Mouse (Mus musculus) neural tube, embryonic 12.5 days (tissue): ENCODE results near the gene Eif3a. TPM values are rescaled to one million over a fixed set of nuclear protein-coding genes. Genes with fewer than 3 reads are reported as not detected.
A peak's percentile ranks its signal among the peaks of the same experiment; 100 is the strongest.

ENCODE experiments used
- ATAC-seq: fragments of 200-750 bp; cut with Nextera tagmentation; 2 replicates; pipeline ENCODE4 v1.8.0; 2017; ENCODE audit warnings: low read depth, mild to moderate bottlenecking, moderate TSS enrichment, moderate library complexity; ENCODE audit not compliant: low FRiP score
- H3K27ac ChIP-seq: fragments of 300-500 bp; sonication (generic); 2 replicates; pipeline ENCODE4 v1.5.1; 2016
- H3K27me3 ChIP-seq: fragments of 300-500 bp; sonication (generic); replicated peaks from 2 replicates; pipeline ENCODE4 v1.6.1; 2016; ENCODE audit warnings: mild to moderate bottlenecking
- H3K36me3 ChIP-seq: fragments of 300-500 bp; sonication (generic); 2 replicates; pipeline ENCODE4 v1.6.1; 2016; ENCODE audit warnings: mild to moderate bottlenecking
- H3K4me1 ChIP-seq: fragments of 300-500 bp; sonication (generic); 2 replicates; pipeline ENCODE4 v1.6.1; 2016
- H3K4me2 ChIP-seq: fragments of 300-500 bp; sonication (generic); replicated peaks from 2 replicates; pipeline ENCODE4 v1.6.1; 2016; ENCODE audit warnings: mild to moderate bottlenecking
- H3K4me3 ChIP-seq: fragments of 300-500 bp; sonication (generic); 2 replicates; pipeline ENCODE4 v1.5.1; 2016
- H3K9ac ChIP-seq: fragments of 300-500 bp; sonication (generic); 2 replicates; pipeline ENCODE4 v1.6.1; 2016; ENCODE audit warnings: mild to moderate bottlenecking
- H3K9me3 ChIP-seq: fragments of 300-500 bp; sonication (generic); 2 replicates; pipeline ENCODE4 v1.6.1; 2016; ENCODE audit warnings: mild to moderate bottlenecking
- WGBS: fragments of 180-500 bp; shearing (Covaris S2); methylation state at CpG from one replicate; pipeline ENCODE4 v1.1.7; 2016; 5-methylcytosine and 5-hydroxymethylcytosine counted together
- polyA plus RNA-seq: library from polyadenylated mRNA; unstranded; fragments of >200 nt; fragmentation: Nextera tagmentation; extraction: Ambion mirVana; gene quantifications from 2 replicates; pipeline ENCODE4 v1.2.1, GENCODE M21; 2016

The Eif3a gene
- 115 and 121 TPM in 2 replicates for polyA plus RNA-seq

DNA sequence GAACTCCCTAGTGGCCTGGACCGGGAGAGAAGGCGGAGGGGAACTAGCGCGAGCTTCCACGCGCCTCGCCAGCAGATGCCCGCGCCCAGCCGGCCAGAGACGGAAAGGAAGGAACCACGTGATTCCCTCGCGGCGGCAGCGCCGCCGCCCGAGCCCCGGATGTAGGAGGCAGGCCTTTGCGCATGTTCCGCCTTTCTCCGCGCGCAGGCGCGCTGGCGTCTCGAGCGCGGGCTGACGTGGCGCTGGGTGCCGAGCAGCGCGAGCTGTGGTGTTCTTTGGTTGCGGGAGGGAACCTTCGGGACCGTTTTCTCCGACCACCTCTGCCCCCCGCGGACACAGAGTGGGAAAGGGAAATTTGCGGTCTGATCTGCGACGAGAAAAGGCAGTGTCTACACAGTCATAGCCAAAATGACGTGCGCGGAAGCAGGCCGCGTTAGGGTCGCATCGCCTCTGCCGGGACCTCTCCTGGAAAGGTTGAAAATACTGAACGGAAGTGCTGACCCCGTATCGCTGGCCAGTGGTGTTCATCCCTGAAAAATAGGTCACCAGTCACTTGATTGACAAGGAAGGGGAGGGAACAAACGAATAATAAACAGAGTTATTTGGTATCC lies at the start of gene Eif3a:
Gene Eif3a (minus strand): TSS at position 108 of the 611 bp plus-strand sequence.
- Histone ChIP-seq H3K9me3 (no peaks in the 10 kb centered on the region), H3K27ac (peak within 1 kb of the TSS; percentile 91), H3K4me2 (peak within 1 kb of the TSS; percentile 63), H3K36me3 (no peaks in the 10 kb centered on the region), H3K4me1 (peaks cover 11% of the 10 kb centered on the region), H3K9ac (peak within 1 kb of the TSS; percentile 99), H3K27me3 (no peaks in the 10 kb centered on the region), H3K4me3 (peak within 1 kb of the TSS; percentile 99)
- WGBS, result under 1% methylated on average over 57 of the region's 57 CpGs
- ATAC-seq, result peak; percentile 96

GRCm38 (mm10) chr19:60837747-60838146 lies 47.3 kb upstream of the Eif3a start:
- no peaks in the 10 kb centered on the region for H3K4me1 ChIP-seq
- no peak for ATAC-seq

DNA sequence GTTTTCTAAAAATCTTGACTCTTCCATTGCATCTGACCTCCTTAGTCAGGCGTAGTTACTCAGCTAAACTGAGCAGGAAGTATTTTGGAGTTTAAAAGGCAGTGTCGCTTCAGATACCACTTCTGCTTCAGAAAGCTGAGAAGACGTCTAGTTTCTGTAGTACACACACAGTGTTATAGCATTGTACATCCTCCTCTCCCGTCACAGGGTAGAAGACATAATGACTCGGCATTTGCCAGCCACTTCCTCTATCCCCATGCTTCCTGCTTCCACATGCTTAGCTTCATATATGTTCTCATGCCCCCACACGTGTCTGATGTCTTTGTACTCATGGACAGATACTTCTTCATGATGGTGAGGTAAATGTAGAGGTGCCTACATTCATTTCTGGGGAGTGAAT lies 28.2 kb upstream of the Eif3a start:
- Histone ChIP-seq H3K27me3 (no peaks in the 10 kb centered on the region), H3K4me1 (no peaks in the 10 kb centered on the region), H3K9me3 (no peaks in the 10 kb centered on the region), H3K9ac (no peak overlapping the region), H3K4me2 (no peak overlapping the region), H3K27ac (no peak overlapping the region), H3K4me3 (no peak overlapping the region), H3K36me3 (peaks cover 49% of the 10 kb centered on the region)
- 93% methylated on average over 6 of the region's 6 CpGs for WGBS
- no peak for ATAC-seq

More at GRCm38 (mm10) chr19:60837747-60838146, 47.3 kb upstream of the Eif3a start:
- Histone ChIP-seq H3K9me3 (no peaks in the 10 kb centered on the region), H3K4me2 (no peak overlapping the region), H3K27me3 (no peaks in the 10 kb centered on the region), H3K9ac (no peak overlapping the region), H3K27ac (no peak overlapping the region), H3K4me3 (no peak overlapping the region), H3K36me3 (peaks cover 51% of the 10 kb centered on the region)
- WGBS, result 94% methylated on average over 1 of the region's 1 CpGs

DNA sequence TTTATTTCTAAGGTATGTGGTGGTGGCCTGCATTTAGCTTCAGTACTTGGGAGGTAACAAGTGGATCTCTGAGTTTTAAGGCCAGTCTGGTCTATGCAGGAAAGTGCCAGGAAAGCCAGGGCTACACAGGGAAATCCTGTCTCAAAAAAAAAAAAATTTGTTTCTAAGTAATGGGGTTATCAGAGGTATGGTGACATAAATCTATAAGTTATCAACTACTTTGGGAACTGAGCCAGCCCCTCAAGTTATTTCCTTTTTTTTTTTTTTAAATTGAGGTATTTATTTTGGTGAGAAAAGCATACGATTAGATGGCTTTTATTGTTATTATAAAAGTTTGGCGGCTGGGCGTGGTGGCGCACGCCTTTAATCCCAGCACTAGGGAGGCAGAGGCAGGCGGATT lies 22.7 kb upstream of the Eif3a start:
- H3K4me3 ChIP-seq, result no peak overlapping the region
- H3K9me3 ChIP-seq, result no peaks in the 10 kb centered on the region
- peaks cover 16% of the 10 kb centered on the region; the same call in 1 of the 2 replicates for H3K36me3 ChIP-seq
- H3K4me1 ChIP-seq, result 0 out of 2 replicates have a peak, but pooled peaks cover 4% of the 10 kb centered on the region
- no peak overlapping the region for H3K9ac ChIP-seq
- WGBS, result 98% methylated on average over 6 of the region's 6 CpGs
- no peaks in the 10 kb centered on the region for H3K27me3 ChIP-seq
- H3K27ac ChIP-seq, result no peak overlapping the region
- no peak overlapping the region for H3K4me2 ChIP-seq
- no peak for ATAC-seq

DNA sequence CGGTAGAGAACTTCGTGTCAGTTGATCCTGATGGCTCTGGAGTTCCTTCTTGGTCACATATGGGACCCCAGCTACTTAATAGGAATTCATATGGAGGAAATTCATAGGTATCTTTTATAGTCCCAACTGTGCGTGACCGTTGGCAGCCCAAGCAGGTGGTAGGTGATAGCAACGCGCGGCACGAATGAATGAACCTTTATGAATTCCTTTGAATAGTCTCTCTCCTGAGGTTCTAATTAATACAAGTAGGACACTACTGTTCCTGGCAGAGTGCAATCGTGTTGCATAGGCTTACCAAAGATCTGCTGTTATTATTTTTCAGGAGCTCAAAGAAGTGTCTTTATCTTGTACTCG lies 21.6 kb upstream of the Eif3a start:
- Histone ChIP-seq H3K9me3 (no peaks in the 10 kb centered on the region), H3K4me1 (0 out of 2 replicates have a peak, but pooled peaks cover 4% of the 10 kb centered on the region), H3K4me3 (peak overlapping the region; percentile 68), H3K27me3 (no peaks in the 10 kb centered on the region), H3K36me3 (peaks cover 14% of the 10 kb centered on the region; the same call in 1 of the 2 replicates), H3K27ac (no peak overlapping the region), H3K9ac (peak overlapping the region; percentile 73), H3K4me2 (peak overlapping the region; percentile 66)
- WGBS, result 24% methylated on average over 10 of the region's 10 CpGs
- no peak for ATAC-seq

- no peaks in the 10 kb centered on the region for H3K9me3 ChIP-seq
- peak within 1 kb of the TSS; percentile 68 for H3K4me3 ChIP-seq
- no peaks in the 10 kb centered on the region for H3K27me3 ChIP-seq
- peak within 1 kb of the TSS; percentile 73 for H3K9ac ChIP-seq
- H3K4me2 ChIP-seq, result peak within 1 kb of the TSS; percentile 66
- no peak within 1 kb of the TSS for H3K27ac ChIP-seq
- H3K4me1 ChIP-seq, result 0 out of 2 replicates have a peak, but pooled peaks cover 4% of the 10 kb centered on the region
- peak; percentile 100 for ATAC-seq
- 2% methylated on average over 45 of the region's 45 CpGs for WGBS
- peaks cover 10% of the 10 kb centered on the region; the same call in 1 of the 2 replicates for H3K36me3 ChIP-seq
These were observed 20.9 kb upstream of the Eif3a start, which contains the start of gene Fam45a for GRCm38 (mm10) chr19:60811098-60812035. TSS of gene Fam45a (plus strand) at chr19:60811585.

GRCm38 (mm10) chr19:60809927-60810326 lies 19.5 kb upstream of the Eif3a start:
- Histone ChIP-seq H3K4me3 (no peak overlapping the region), H3K27me3 (no peaks in the 10 kb centered on the region), H3K9me3 (no peaks in the 10 kb centered on the region), H3K27ac (no peak overlapping the region), H3K4me2 (no peak overlapping the region), H3K36me3 (peaks cover under 1% of the 10 kb centered on the region; the same call in 1 of the 2 replicates), H3K4me1 (0 out of 2 replicates have a peak, but pooled peaks cover 4% of the 10 kb centered on the region), H3K9ac (no peak overlapping the region)
- 92% methylated on average over 2 of the region's 2 CpGs for WGBS
- ATAC-seq, result no peak

GRCm38 (mm10) chr19:60804903-60805302 lies 14.4 kb upstream of the Eif3a start:
- WGBS, result 67% methylated on average over 2 of the region's 2 CpGs
- H3K4me3 ChIP-seq, result no peak overlapping the region
- H3K4me1 ChIP-seq, result no peaks in the 10 kb centered on the region
- ATAC-seq, result no peak
- H3K27me3 ChIP-seq, result no peaks in the 10 kb centered on the region
- no peak overlapping the region for H3K9ac ChIP-seq
- H3K9me3 ChIP-seq, result no peaks in the 10 kb centered on the region
- H3K36me3 ChIP-seq, result no peaks in the 10 kb centered on the region
- H3K4me2 ChIP-seq, result no peak overlapping the region
- no peak overlapping the region for H3K27ac ChIP-seq

DNA sequence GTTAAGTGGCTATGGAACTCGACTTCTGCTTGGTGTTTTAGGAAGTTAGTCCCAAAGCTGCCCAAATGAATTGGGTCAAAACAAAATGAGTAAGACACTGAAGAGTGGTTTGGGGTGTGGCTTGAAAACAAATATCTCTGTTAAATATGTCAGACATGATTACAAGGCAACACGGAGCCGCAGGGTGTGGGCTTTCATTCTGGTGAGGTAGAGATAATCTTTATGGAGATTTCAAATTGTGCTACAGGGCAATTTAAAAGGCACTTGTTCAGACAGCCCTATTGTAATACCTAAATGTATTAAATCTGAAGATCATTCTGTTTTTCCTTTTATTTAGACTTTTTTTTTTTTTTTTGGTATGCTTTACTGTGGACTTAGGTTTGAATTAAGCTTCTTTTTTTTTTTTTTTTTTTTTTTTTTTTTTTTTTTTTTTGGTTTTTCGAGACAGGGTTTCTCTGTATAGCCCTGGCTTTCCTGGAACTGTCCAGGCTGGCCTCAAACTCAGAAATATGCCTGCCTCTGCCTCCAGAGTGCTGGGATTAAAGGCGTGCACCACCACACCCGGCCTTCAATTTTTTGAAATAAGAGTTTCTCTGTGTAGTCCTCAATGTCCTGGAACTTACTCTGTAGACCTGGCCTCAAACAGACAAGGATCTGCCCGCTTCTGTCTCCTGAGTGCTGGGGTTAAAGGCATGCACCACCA lies 9.6 kb upstream of the Eif3a start:
- no peak overlapping the region for H3K4me2 ChIP-seq
- H3K9me3 ChIP-seq, result no peaks in the 10 kb centered on the region
- no peaks in the 10 kb centered on the region for H3K4me1 ChIP-seq
- ATAC-seq, result no peak
- H3K4me3 ChIP-seq, result no peak overlapping the region
- WGBS, result 79% methylated on average over 7 of the region's 7 CpGs
- no peak overlapping the region for H3K9ac ChIP-seq
- no peaks in the 10 kb centered on the region for H3K36me3 ChIP-seq
- H3K27me3 ChIP-seq, result no peaks in the 10 kb centered on the region
- no peak overlapping the region for H3K27ac ChIP-seq

- Histone ChIP-seq H3K4me2 (no peak overlapping the region), H3K27ac (no peak overlapping the region), H3K4me3 (no peak overlapping the region), H3K27me3 (no peaks in the 10 kb centered on the region), H3K9me3 (no peaks in the 10 kb centered on the region), H3K36me3 (no peaks in the 10 kb centered on the region), H3K9ac (no peak overlapping the region), H3K4me1 (no peaks in the 10 kb centered on the region)
- ATAC-seq, result no peak
- WGBS, result 93% methylated on average over 2 of the region's 2 CpGs
These were observed 7.0 kb upstream of the Eif3a start for GRCm38 (mm10) chr19:60797415-60797814.

GRCm38 (mm10) chr19:60795244-60795643 lies 4.8 kb upstream of the Eif3a start:
- Histone ChIP-seq H3K4me2 (no peak overlapping the region), H3K36me3 (no peaks in the 10 kb centered on the region), H3K4me3 (no peak overlapping the region), H3K9ac (no peak overlapping the region), H3K27me3 (no peaks in the 10 kb centered on the region), H3K4me1 (no peaks in the 10 kb centered on the region), H3K9me3 (no peaks in the 10 kb centered on the region), H3K27ac (no peak overlapping the region)
- no peak for ATAC-seq
- WGBS, result 94% methylated on average over 2 of the region's 2 CpGs
